Mouse (Mus musculus) cortical plate, adult 2 months (tissue): ENCODE measurements around the gene Sumo1.

Experiments used
- CTCF ChIP-seq: fragments of 200-500 bp; IDR thresholded peaks from 2 replicates; pipeline ENCODE4 v1.5.1; 2011; ENCODE audit warnings: mild to moderate bottlenecking, control low read depth, low read length; ENCODE audit not compliant: insufficient read depth; ENCODE audit errors: extremely low read depth
- POLR2A ChIP-seq: fragments of 200-500 bp; IDR thresholded peaks from 2 replicates; pipeline ENCODE4 v1.6.1; 2011; ENCODE audit warnings: mild to moderate bottlenecking, low read length, control low read depth; ENCODE audit not compliant: insufficient read depth; ENCODE audit errors: extremely low read depth

- TF ChIP-seq POLR2A: no peak
- TF ChIP-seq CTCF: no peak
These were observed 122.1 kb downstream of the Sumo1 start for GRCm38 (mm10) chr1:59548486-59548885.
